Mouse (Mus musculus): ENCODE measurements around the gene Fam181b.

DNA sequence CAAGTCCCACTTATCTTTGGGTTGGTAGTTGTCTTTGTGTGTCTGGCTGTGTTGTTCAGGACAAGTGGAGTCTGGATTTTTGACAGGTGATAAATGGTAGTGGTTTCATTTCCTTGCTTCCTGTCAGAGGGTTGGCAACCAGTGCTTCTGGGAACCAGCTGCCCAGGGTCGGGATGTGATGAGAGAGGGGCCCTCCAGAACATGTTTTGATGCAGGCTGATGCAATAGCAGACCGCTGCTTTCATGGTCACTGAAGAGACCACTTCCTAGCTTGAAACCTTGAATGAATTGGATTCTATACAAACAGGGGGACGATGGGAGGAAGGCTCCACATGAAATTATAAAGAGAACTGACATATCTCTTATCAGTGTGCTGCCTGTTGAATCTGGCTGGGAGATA is 35.3 kb upstream of the Fam181b start:
- no peak for TF ChIP-seq CTCF (IDR thresholded peaks at IDR 0.05; ENCODE audit: insufficient read depth, low read length)
- TF ChIP-seq POLR2A (IDR thresholded peaks at IDR 0.05; ENCODE audit: borderline replicate concordance, extremely low read depth, low read depth, low read length): no peak

Data from lung, adult 2 months (tissue).